Mouse (Mus musculus) frontal cortex, adult (tissue): ENCODE measurements around the gene Cited4.
A peak's percentile ranks its signal among the peaks of the same experiment; 100 is the strongest.

ENCODE experiments used
- ATAC-seq: cut with Nextera tagmentation; 2 replicates; pipeline ENCODE4 v1.9.2; 2017; ENCODE audit warnings: mild to moderate bottlenecking, moderate library complexity, mixed read lengths; ENCODE audit not compliant: low TSS enrichment

Cited4 gene

GRCm38 (mm10) chr4:120666358-120667024, at the start of gene Cited4:
Gene Cited4, plus strand, starts transcription at chr4:120666572.
- peak; percentile 53 for ATAC-seq

- no peak for ATAC-seq
These were observed 38.6 kb upstream of the Cited4 start for GRCm38 (mm10) chr4:120627728-120628127.

GRCm38 (mm10) chr4:120630218-120630931, 36.0 kb upstream of the Cited4 start:
- ATAC-seq: no peak

GRCm38 (mm10) chr4:120631828-120632227, 34.5 kb upstream of the Cited4 start:
- no peak for ATAC-seq

- ATAC-seq: no peak
These were observed 31.0 kb upstream of the Cited4 start for GRCm38 (mm10) chr4:120635351-120635750.

- ATAC-seq: no peak
These were observed 24.4 kb upstream of the Cited4 start for GRCm38 (mm10) chr4:120641946-120642345.

GRCm38 (mm10) chr4:120643899-120644298, 22.5 kb upstream of the Cited4 start:
- ATAC-seq: no peak

- ATAC-seq: peak; percentile 68
These were observed 16.8 kb upstream of the Cited4 start for GRCm38 (mm10) chr4:120649369-120650207.

GRCm38 (mm10) chr4:120650208-120650592, 16.2 kb upstream of the Cited4 start:
- ATAC-seq: 0 out of 2 replicates have a peak, but pooled peaks have one; percentile 7

GRCm38 (mm10) chr4:120655898-120656297, 10.5 kb upstream of the Cited4 start:
- ATAC-seq: no peak

- peak; percentile 84 for ATAC-seq
These were observed 5.9 kb upstream of the Cited4 start for GRCm38 (mm10) chr4:120660485-120660884.

GRCm38 (mm10) chr4:120664601-120665000, 1.8 kb upstream of the Cited4 start:
- ATAC-seq: no peak

- ATAC-seq: no peak
These were observed 1.1 kb upstream of the Cited4 start for GRCm38 (mm10) chr4:120665144-120665700.

GRCm38 (mm10) chr4:120665782-120666181, 590 bp upstream of the Cited4 start:
- no peak for ATAC-seq

GRCm38 (mm10) chr4:120667045-120667501, 701 bp downstream of the Cited4 start:
- peak; percentile 28 for ATAC-seq

GRCm38 (mm10) chr4:120667555-120667954, 1.2 kb downstream of the Cited4 start:
- no peak for ATAC-seq

GRCm38 (mm10) chr4:120668551-120668950, 2.2 kb downstream of the Cited4 start:
- no peak for ATAC-seq

- ATAC-seq: no peak
These were observed 3.2 kb downstream of the Cited4 start for GRCm38 (mm10) chr4:120669585-120669984.

- ATAC-seq: no peak
These were observed 4.7 kb downstream of the Cited4 start for GRCm38 (mm10) chr4:120671046-120671445.

- ATAC-seq: no peak
These were observed 7.2 kb downstream of the Cited4 start for GRCm38 (mm10) chr4:120673606-120674005.

GRCm38 (mm10) chr4:120674775-120675451, 8.5 kb downstream of the Cited4 start:
- ATAC-seq: no peak
